Mouse (Mus musculus) neural tube, embryonic 12.5 days (tissue): ENCODE results near the gene Ascc2. TPM values are rescaled to one million over a fixed set of nuclear protein-coding genes. Genes with fewer than 3 reads are reported as not detected.

Source experiments
- ATAC-seq: fragments of 200-750 bp; cut with Nextera tagmentation; 2 replicates; pipeline ENCODE4 v1.8.0; 2017; ENCODE audit warnings: low read depth, mild to moderate bottlenecking, moderate TSS enrichment, moderate library complexity; ENCODE audit not compliant: low FRiP score
- H3K27ac ChIP-seq: fragments of 300-500 bp; sonication (generic); 2 replicates; pipeline ENCODE4 v1.5.1; 2016
- H3K27me3 ChIP-seq: fragments of 300-500 bp; sonication (generic); replicated peaks from 2 replicates; pipeline ENCODE4 v1.6.1; 2016; ENCODE audit warnings: mild to moderate bottlenecking
- H3K36me3 ChIP-seq: fragments of 300-500 bp; sonication (generic); 2 replicates; pipeline ENCODE4 v1.6.1; 2016; ENCODE audit warnings: mild to moderate bottlenecking
- H3K4me1 ChIP-seq: fragments of 300-500 bp; sonication (generic); 2 replicates; pipeline ENCODE4 v1.6.1; 2016
- H3K4me2 ChIP-seq: fragments of 300-500 bp; sonication (generic); replicated peaks from 2 replicates; pipeline ENCODE4 v1.6.1; 2016; ENCODE audit warnings: mild to moderate bottlenecking
- H3K4me3 ChIP-seq: fragments of 300-500 bp; sonication (generic); 2 replicates; pipeline ENCODE4 v1.5.1; 2016
- H3K9ac ChIP-seq: fragments of 300-500 bp; sonication (generic); 2 replicates; pipeline ENCODE4 v1.6.1; 2016; ENCODE audit warnings: mild to moderate bottlenecking
- H3K9me3 ChIP-seq: fragments of 300-500 bp; sonication (generic); 2 replicates; pipeline ENCODE4 v1.6.1; 2016; ENCODE audit warnings: mild to moderate bottlenecking
- WGBS: fragments of 180-500 bp; shearing (Covaris S2); methylation state at CpG from one replicate; pipeline ENCODE4 v1.1.7; 2016; 5-methylcytosine and 5-hydroxymethylcytosine counted together
- polyA plus RNA-seq: library from polyadenylated mRNA; unstranded; fragments of >200 nt; fragmentation: Nextera tagmentation; extraction: Ambion mirVana; gene quantifications from 2 replicates; pipeline ENCODE4 v1.2.1, GENCODE M21; 2016

Ascc2 gene
- polyA plus RNA-seq, 1 experiment from 2014 or later = 28.8 TPM

GRCm38 (mm10) chr11:4675126-4675562 is 37.6 kb downstream of the Ascc2 start:
- H3K36me3 ChIP-seq = peaks cover 61% of the 10 kb centered on the region
- 88% methylated on average over 6 of the region's 6 CpGs for WGBS
- H3K27me3 ChIP-seq = no peaks in the 10 kb centered on the region
- H3K9me3 ChIP-seq = no peaks in the 10 kb centered on the region
- no peak overlapping the region for H3K4me2 ChIP-seq
- H3K9ac ChIP-seq = no peak overlapping the region
- ATAC-seq = no peak
- no peaks in the 10 kb centered on the region for H3K4me1 ChIP-seq
- no peak overlapping the region for H3K27ac ChIP-seq
- no peak overlapping the region for H3K4me3 ChIP-seq

DNA sequence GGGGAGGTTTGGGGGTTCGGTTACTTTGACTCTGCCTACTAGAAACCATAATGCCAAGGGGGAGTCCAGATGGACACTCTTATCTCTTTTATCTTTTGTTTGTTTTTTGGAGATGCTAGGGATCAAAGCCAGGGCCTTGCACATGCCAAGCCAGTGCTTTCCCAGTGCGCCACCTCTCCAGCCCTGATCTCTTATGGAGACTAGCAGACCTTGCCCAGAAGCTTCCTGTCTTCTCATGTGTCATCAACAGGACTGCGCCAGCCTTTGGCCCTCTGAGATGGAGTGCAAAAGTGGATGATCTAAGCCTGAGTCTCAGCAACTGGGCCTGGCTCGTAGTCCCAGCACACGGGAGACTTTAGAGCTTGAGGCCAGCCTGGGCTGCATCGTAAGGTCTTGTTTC is 38.1 kb downstream of the Ascc2 start:
- no peaks in the 10 kb centered on the region for H3K9me3 ChIP-seq
- H3K4me3 ChIP-seq = no peak overlapping the region
- peaks cover 58% of the 10 kb centered on the region for H3K36me3 ChIP-seq
- no peak for ATAC-seq
- no peak overlapping the region for H3K9ac ChIP-seq
- no peak overlapping the region for H3K4me2 ChIP-seq
- H3K4me1 ChIP-seq = no peaks in the 10 kb centered on the region
- no peak overlapping the region for H3K27ac ChIP-seq
- H3K27me3 ChIP-seq = no peaks in the 10 kb centered on the region
- 95% methylated on average over 6 of the region's 6 CpGs for WGBS

- H3K4me1 ChIP-seq = no peaks in the 10 kb centered on the region
- no peaks in the 10 kb centered on the region for H3K27me3 ChIP-seq
- WGBS = 88% methylated on average over 7 of the region's 7 CpGs
- H3K4me2 ChIP-seq = no peak overlapping the region
- no peak for ATAC-seq
- no peak overlapping the region for H3K27ac ChIP-seq
- peaks cover 68% of the 10 kb centered on the region for H3K36me3 ChIP-seq
- H3K9ac ChIP-seq = no peak overlapping the region
- no peaks in the 10 kb centered on the region for H3K9me3 ChIP-seq
- no peak overlapping the region for H3K4me3 ChIP-seq
Measured at GRCm38 (mm10) chr11:4677250-4677872, 39.8 kb downstream of the Ascc2 start.

GRCm38 (mm10) chr11:4678700-4679440 is 41.3 kb downstream of the Ascc2 start:
- Histone ChIP-seq H3K36me3 (peaks cover 67% of the 10 kb centered on the region), H3K4me1 (no peaks in the 10 kb centered on the region), H3K9ac (no peak overlapping the region), H3K4me2 (no peak overlapping the region), H3K27ac (no peak overlapping the region), H3K4me3 (no peak overlapping the region), H3K27me3 (no peaks in the 10 kb centered on the region), H3K9me3 (no peaks in the 10 kb centered on the region)
- WGBS = 71% methylated on average over 13 of the region's 13 CpGs
- ATAC-seq = no peak

DNA sequence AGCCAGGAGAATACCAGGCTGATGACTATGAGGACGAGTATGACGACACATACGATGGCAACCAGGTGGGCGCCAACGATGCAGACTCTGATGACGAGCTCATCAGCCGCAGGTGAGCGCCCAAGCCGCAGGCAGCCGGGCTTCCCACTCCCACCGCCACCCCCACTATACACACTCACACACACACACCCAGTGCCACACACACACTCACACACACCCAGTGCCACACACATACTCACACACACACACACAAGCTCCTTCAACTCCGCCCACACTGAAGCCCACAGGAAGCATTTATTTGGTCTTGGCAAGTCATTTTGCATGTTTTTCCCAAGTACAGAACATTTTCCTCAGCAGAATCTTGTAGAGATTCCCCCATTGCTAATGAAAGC is 41.9 kb downstream of the Ascc2 start:
- peaks cover 65% of the 10 kb centered on the region for H3K36me3 ChIP-seq

GRCm38 (mm10) chr11:4680126-4680525 is 42.6 kb downstream of the Ascc2 start:
- Histone ChIP-seq H3K36me3 (peaks cover 60% of the 10 kb centered on the region), H3K4me3 (no peak overlapping the region), H3K27me3 (no peaks in the 10 kb centered on the region), H3K27ac (no peak overlapping the region), H3K9ac (no peak overlapping the region), H3K4me2 (no peak overlapping the region), H3K9me3 (no peaks in the 10 kb centered on the region), H3K4me1 (no peaks in the 10 kb centered on the region)
- ATAC-seq = no peak
- WGBS = 33% methylated on average over 3 of the region's 3 CpGs

More for the DNA sequence above, 41.9 kb downstream of the Ascc2 start:
- Histone ChIP-seq H3K9ac (no peak overlapping the region), H3K4me2 (no peak overlapping the region), H3K9me3 (no peaks in the 10 kb centered on the region), H3K4me3 (no peak overlapping the region), H3K4me1 (no peaks in the 10 kb centered on the region), H3K27ac (no peak overlapping the region), H3K27me3 (no peaks in the 10 kb centered on the region)
- no peak for ATAC-seq
- 88% methylated on average over 12 of the region's 12 CpGs for WGBS

GRCm38 (mm10) chr11:4683516-4683915 is 46.0 kb downstream of the Ascc2 start:
- no peak overlapping the region for H3K27ac ChIP-seq
- H3K9ac ChIP-seq = no peak overlapping the region
- no peak overlapping the region for H3K4me3 ChIP-seq
- H3K9me3 ChIP-seq = no peaks in the 10 kb centered on the region
- peaks cover 47% of the 10 kb centered on the region for H3K36me3 ChIP-seq
- no peaks in the 10 kb centered on the region for H3K27me3 ChIP-seq
- H3K4me1 ChIP-seq = no peaks in the 10 kb centered on the region
- 91% methylated on average over 6 of the region's 6 CpGs for WGBS
- no peak for ATAC-seq
- H3K4me2 ChIP-seq = no peak overlapping the region

DNA sequence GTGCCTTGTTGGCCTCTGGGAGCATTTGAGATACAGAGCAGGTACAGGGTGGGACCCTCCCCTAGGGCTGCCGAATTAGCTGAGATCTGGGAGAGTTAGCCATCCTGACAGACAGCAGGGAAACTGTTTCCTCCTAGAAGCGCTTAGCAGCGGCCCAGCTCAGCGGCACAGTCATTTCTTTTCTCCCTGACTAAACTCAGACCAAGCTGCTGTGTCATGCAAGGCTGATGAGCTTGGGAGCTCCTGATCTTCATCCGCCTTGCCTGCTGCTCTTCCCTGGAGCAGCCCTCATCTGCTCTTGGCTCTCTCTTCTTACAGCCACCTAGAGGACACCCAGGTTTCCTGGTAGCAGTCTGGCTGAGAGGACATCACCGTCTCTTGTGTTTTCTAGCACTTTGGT is 46.6 kb downstream of the Ascc2 start:
- no peak overlapping the region for H3K9ac ChIP-seq
- ATAC-seq = no peak
- H3K36me3 ChIP-seq = peaks cover 44% of the 10 kb centered on the region
- no peaks in the 10 kb centered on the region for H3K27me3 ChIP-seq
- WGBS = 57% methylated on average over 6 of the region's 6 CpGs
- no peak overlapping the region for H3K4me3 ChIP-seq
- no peak overlapping the region for H3K4me2 ChIP-seq
- H3K4me1 ChIP-seq = no peaks in the 10 kb centered on the region
- no peak overlapping the region for H3K27ac ChIP-seq
- no peaks in the 10 kb centered on the region for H3K9me3 ChIP-seq

GRCm38 (mm10) chr11:4685071-4685470 is 47.5 kb downstream of the Ascc2 start:
- no peak for ATAC-seq
- Histone ChIP-seq H3K4me3 (no peak overlapping the region), H3K27ac (no peak overlapping the region), H3K9ac (no peak overlapping the region), H3K27me3 (no peaks in the 10 kb centered on the region), H3K4me2 (no peak overlapping the region), H3K36me3 (peaks cover 36% of the 10 kb centered on the region), H3K4me1 (no peaks in the 10 kb centered on the region), H3K9me3 (no peaks in the 10 kb centered on the region)
- 90% methylated on average over 4 of the region's 4 CpGs for WGBS

- H3K4me1 ChIP-seq = no peaks in the 10 kb centered on the region
- 87% methylated on average over 5 of the region's 5 CpGs for WGBS
- no peak for ATAC-seq
Measured at GRCm38 (mm10) chr11:4685510-4685909, 48.0 kb downstream of the Ascc2 start.

DNA sequence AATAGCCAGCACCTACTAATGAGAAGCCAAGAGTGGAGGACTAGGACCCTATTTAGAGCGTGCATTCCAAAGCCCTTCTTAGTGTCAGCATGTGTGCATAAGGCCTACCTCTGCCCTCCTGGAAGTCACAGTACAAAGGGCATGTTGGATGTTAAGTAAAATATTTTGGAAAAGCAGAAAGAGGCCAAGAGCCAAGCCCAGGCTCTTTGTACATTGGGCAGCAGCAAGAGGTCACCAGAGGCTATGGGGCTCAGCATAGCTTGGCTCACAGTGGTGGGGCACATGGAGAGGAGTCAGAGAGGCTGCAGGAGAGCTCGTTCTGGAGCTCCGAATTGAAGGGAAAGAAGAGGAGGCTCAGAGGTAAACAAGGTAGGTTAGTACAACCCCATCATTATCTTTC is 49.5 kb downstream of the Ascc2 start:
- H3K4me2 ChIP-seq = no peak overlapping the region
- no peak overlapping the region for H3K27ac ChIP-seq
- H3K4me3 ChIP-seq = no peak overlapping the region
- H3K9ac ChIP-seq = no peak overlapping the region
- 79% methylated on average over 3 of the region's 3 CpGs for WGBS
- H3K9me3 ChIP-seq = no peaks in the 10 kb centered on the region
- no peaks in the 10 kb centered on the region for H3K27me3 ChIP-seq
- peaks cover 20% of the 10 kb centered on the region for H3K36me3 ChIP-seq
- no peaks in the 10 kb centered on the region for H3K4me1 ChIP-seq
- no peak for ATAC-seq

More at GRCm38 (mm10) chr11:4685510-4685909, 48.0 kb downstream of the Ascc2 start:
- Histone ChIP-seq H3K9me3 (no peaks in the 10 kb centered on the region), H3K27ac (no peak overlapping the region), H3K4me3 (no peak overlapping the region), H3K27me3 (no peaks in the 10 kb centered on the region), H3K4me2 (no peak overlapping the region), H3K36me3 (peaks cover 34% of the 10 kb centered on the region), H3K9ac (no peak overlapping the region)

GRCm38 (mm10) chr11:4687874-4688273 is 50.3 kb downstream of the Ascc2 start:
- no peak for ATAC-seq
- Histone ChIP-seq H3K4me2 (no peak overlapping the region), H3K27me3 (no peaks in the 10 kb centered on the region), H3K36me3 (peaks cover 12% of the 10 kb centered on the region), H3K9ac (no peak overlapping the region), H3K27ac (no peak overlapping the region), H3K4me3 (no peak overlapping the region), H3K9me3 (no peaks in the 10 kb centered on the region), H3K4me1 (no peaks in the 10 kb centered on the region)
- WGBS = 55% methylated on average over 3 of the region's 3 CpGs
